Mouse (Mus musculus): Measurements from ENCODE around the gene Msx1.

- TF ChIP-seq POLR2A (IDR thresholded peaks at IDR 0.05; ENCODE audit: insufficient read depth, low read depth, low read length) (no peak), EP300 (IDR thresholded peaks at IDR 0.05; ENCODE audit: insufficient read depth, low read depth, low read length) (no peak)
Measured at GRCm38 (mm10) chr5:37795691-37796090, 28.7 kb downstream of the Msx1 start.
